Mouse (Mus musculus) forebrain, embryonic 16.5 days (tissue): Measurements from ENCODE around the gene Tbk1. TPM values are rescaled to one million over a fixed set of nuclear protein-coding genes. Genes with fewer than 3 reads are reported as not detected.

Experiments used
- ATAC-seq: fragments of 200-750 bp; cut with Nextera tagmentation; 2 replicates; pipeline ENCODE4 v1.8.0; 2017; ENCODE audit warnings: mild to moderate bottlenecking, moderate library complexity
- H3K27ac ChIP-seq: fragments of 300-500 bp; sonication (generic); 2 replicates; pipeline ENCODE4 v1.5.1; 2014; ENCODE audit warnings: low read length, control low read depth
- H3K27me3 ChIP-seq: fragments of 300-500 bp; sonication (generic); replicated peaks from 2 replicates; pipeline ENCODE4 v1.6.1; 2014; ENCODE audit warnings: low read length; ENCODE audit not compliant: control insufficient read depth, insufficient read depth
- H3K36me3 ChIP-seq: fragments of 300-500 bp; sonication (generic); 2 replicates; pipeline ENCODE4 v1.6.1; 2014; ENCODE audit not compliant: control insufficient read depth, insufficient read depth
- H3K4me1 ChIP-seq: fragments of 300-500 bp; sonication (generic); replicated peaks from 2 replicates; pipeline ENCODE4 v1.6.1; 2014; ENCODE audit warnings: low read length; ENCODE audit not compliant: control insufficient read depth, insufficient read depth
- H3K4me2 ChIP-seq: fragments of 300-500 bp; sonication (generic); 2 replicates; pipeline ENCODE4 v1.6.1; 2014; ENCODE audit warnings: mild to moderate bottlenecking, low read length, control low read depth
- H3K4me3 ChIP-seq: fragments of 300-500 bp; sonication (generic); replicated peaks from 2 replicates; pipeline ENCODE4 v1.5.1; 2014; ENCODE audit warnings: mild to moderate bottlenecking, low read length, control low read depth
- H3K9ac ChIP-seq: fragments of 300-500 bp; sonication (generic); replicated peaks from 2 replicates; pipeline ENCODE4 v1.6.1; 2014; ENCODE audit warnings: low read depth, low read length, control low read depth
- H3K9me3 ChIP-seq: fragments of 300-500 bp; sonication (generic); 2 replicates; pipeline ENCODE4 v1.6.1; 2016; ENCODE audit warnings: low read length; ENCODE audit not compliant: control insufficient read depth
- WGBS: fragments of 180-500 bp; shearing (Covaris S2); extraction: QIAGEN DNeasy Blood & Tissue Kit; methylation state at CpG from one replicate; pipeline ENCODE4 v1.1.7; 2014; 5-methylcytosine and 5-hydroxymethylcytosine counted together
- polyA plus RNA-seq: library from polyadenylated mRNA; unstranded; fragments of >200 nt; fragmentation: Nextera tagmentation; extraction: Ambion mirVana; gene quantifications from 2 replicates; pipeline ENCODE4 v1.2.1, GENCODE M21; 2015

Tbk1 gene
- polyA plus RNA-seq, 1 experiment from 2014 or later, result 38.4 TPM

DNA sequence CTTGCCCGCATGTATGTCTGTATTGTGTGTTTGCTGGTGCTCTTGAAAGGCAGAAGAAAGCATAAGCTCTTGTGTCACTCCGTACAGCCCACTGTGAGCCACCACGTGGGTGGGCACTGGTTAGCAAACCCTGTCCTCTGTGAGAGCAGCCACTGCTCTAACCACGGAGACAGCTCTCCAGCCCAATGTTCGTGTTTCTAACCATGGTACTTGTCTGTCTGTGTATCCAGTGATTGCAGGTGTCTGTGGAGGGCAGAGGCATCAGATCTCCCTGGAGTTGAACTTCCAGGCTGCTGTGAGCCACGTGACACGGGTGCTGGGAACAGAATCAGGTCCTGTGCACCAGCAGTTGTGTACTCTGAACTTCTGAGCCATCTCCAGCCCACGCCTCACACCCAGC is 4.3 kb downstream of the Tbk1 start:
- H3K4me3 ChIP-seq, result no peak overlapping the region
- H3K27ac ChIP-seq, result no peak overlapping the region
- no peaks in the 10 kb centered on the region for H3K27me3 ChIP-seq
- H3K9me3 ChIP-seq, result no peaks in the 10 kb centered on the region
- no peak overlapping the region for H3K4me2 ChIP-seq
- H3K4me1 ChIP-seq, result peaks cover 15% of the 10 kb centered on the region
- 93% methylated on average over 8 of the region's 8 CpGs for WGBS
- H3K36me3 ChIP-seq, result peaks cover 16% of the 10 kb centered on the region
- no peak overlapping the region for H3K9ac ChIP-seq
- no peak for ATAC-seq

DNA sequence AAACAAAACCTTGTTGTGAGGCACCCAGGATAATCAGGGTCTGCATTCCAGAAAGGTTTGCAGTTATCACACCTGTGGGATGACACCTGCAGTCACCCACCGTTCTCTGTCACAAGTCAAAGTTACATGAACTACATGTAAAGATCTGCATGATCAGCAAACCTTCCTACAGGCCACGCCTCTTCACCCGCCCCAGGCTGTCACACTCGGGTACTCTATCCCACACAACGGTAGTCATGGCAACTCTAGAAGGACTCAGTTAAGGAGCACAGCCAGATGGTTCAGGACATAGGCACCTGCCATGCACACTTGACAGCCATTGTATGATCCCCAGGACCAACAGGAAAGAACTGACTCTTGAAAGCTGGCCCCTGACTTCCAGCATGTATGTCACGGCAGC is 5.2 kb downstream of the Tbk1 start:
- ATAC-seq, result no peak
- peaks cover 13% of the 10 kb centered on the region for H3K4me1 ChIP-seq

GRCm38 (mm10) chr10:121580381-121580780 is 6.2 kb downstream of the Tbk1 start:
- H3K4me2 ChIP-seq, result no peak overlapping the region
- no peak for ATAC-seq
- H3K27me3 ChIP-seq, result no peaks in the 10 kb centered on the region
- H3K27ac ChIP-seq, result no peak overlapping the region
- no peak overlapping the region for H3K9ac ChIP-seq
- peaks cover 19% of the 10 kb centered on the region for H3K36me3 ChIP-seq
- no peaks in the 10 kb centered on the region for H3K9me3 ChIP-seq
- 98% methylated on average over 5 of the region's 5 CpGs for WGBS
- peaks cover 6% of the 10 kb centered on the region for H3K4me1 ChIP-seq
- H3K4me3 ChIP-seq, result no peak overlapping the region

More for the DNA sequence above, 5.2 kb downstream of the Tbk1 start:
- Histone ChIP-seq H3K9me3 (no peaks in the 10 kb centered on the region), H3K4me3 (no peak overlapping the region), H3K9ac (no peak overlapping the region), H3K27ac (no peak overlapping the region), H3K4me2 (no peak overlapping the region), H3K36me3 (peaks cover 16% of the 10 kb centered on the region), H3K27me3 (no peaks in the 10 kb centered on the region)
- 79% methylated on average over 6 of the region's 6 CpGs for WGBS

- peaks cover 22% of the 10 kb centered on the region for H3K36me3 ChIP-seq
- H3K27me3 ChIP-seq, result no peaks in the 10 kb centered on the region
- H3K27ac ChIP-seq, result no peak overlapping the region
- no peak overlapping the region for H3K4me2 ChIP-seq
- H3K9ac ChIP-seq, result no peak overlapping the region
- no peak for ATAC-seq
- H3K4me1 ChIP-seq, result no peaks in the 10 kb centered on the region
- H3K4me3 ChIP-seq, result no peak overlapping the region
- no peaks in the 10 kb centered on the region for H3K9me3 ChIP-seq
- WGBS, result 90% methylated on average over 8 of the region's 9 CpGs
Measured at GRCm38 (mm10) chr10:121576372-121576771, 10.2 kb downstream of the Tbk1 start.

GRCm38 (mm10) chr10:121571511-121572147 is 15.0 kb downstream of the Tbk1 start:
- Histone ChIP-seq H3K4me1 (peaks cover 8% of the 10 kb centered on the region), H3K4me3 (no peak overlapping the region), H3K27me3 (no peaks in the 10 kb centered on the region), H3K9me3 (no peaks in the 10 kb centered on the region), H3K9ac (no peak overlapping the region), H3K4me2 (no peak overlapping the region), H3K27ac (no peak overlapping the region), H3K36me3 (peaks cover 30% of the 10 kb centered on the region)
- WGBS, result 98% methylated on average over 22 of the region's 22 CpGs
- no peak for ATAC-seq

DNA sequence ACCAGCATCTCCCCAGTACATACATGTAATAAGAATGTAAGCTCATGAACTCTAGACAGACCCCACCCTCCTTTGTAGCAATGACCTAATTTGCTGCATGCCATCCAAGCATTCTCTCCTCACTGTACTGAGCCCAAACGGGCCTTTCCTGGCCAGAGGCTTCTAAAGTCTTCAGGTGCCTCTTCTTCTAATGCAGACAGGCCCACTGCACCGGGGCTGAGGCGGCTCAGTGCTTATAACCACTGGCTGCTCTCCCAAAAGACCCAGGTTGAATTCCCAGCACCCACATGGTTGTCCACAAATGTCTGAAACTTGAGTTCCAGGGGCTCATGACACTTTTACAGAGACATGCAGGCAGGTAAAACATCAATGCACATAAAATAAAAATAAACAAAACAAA is 15.6 kb downstream of the Tbk1 start:
- H3K27ac ChIP-seq, result no peak overlapping the region
- 96% methylated on average over 3 of the region's 3 CpGs for WGBS
- H3K36me3 ChIP-seq, result peaks cover 30% of the 10 kb centered on the region
- H3K9me3 ChIP-seq, result no peaks in the 10 kb centered on the region
- no peak for ATAC-seq
- H3K4me2 ChIP-seq, result no peak overlapping the region
- no peaks in the 10 kb centered on the region for H3K27me3 ChIP-seq
- H3K9ac ChIP-seq, result no peak overlapping the region
- H3K4me1 ChIP-seq, result peaks cover 8% of the 10 kb centered on the region
- H3K4me3 ChIP-seq, result no peak overlapping the region

DNA sequence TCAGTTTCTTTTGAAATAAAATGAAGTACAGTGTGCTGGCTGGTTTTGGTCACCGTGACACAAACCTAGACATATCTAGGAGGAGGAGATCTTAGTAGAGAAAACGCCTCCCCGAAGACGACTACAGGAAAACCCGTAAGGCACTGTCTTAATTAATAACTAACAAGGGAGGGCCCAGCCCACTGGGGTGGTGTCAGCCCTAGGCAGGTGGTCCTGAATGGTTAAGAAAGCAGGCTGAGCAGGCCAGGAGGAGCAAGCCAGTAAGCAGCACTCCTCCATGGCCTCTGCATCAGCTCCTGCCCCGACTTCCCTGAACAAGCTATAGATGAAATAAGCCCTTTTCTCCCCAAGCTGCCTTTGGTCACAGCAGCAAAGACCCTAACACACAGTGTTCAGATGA is 16.8 kb downstream of the Tbk1 start:
- H3K4me2 ChIP-seq, result no peak overlapping the region
- WGBS, result 56% methylated on average over 6 of the region's 6 CpGs
- peaks cover 26% of the 10 kb centered on the region for H3K36me3 ChIP-seq
- H3K9me3 ChIP-seq, result no peaks in the 10 kb centered on the region
- H3K27ac ChIP-seq, result no peak overlapping the region
- H3K4me1 ChIP-seq, result peaks cover 8% of the 10 kb centered on the region
- ATAC-seq, result no peak
- H3K4me3 ChIP-seq, result no peak overlapping the region
- H3K9ac ChIP-seq, result no peak overlapping the region
- no peaks in the 10 kb centered on the region for H3K27me3 ChIP-seq

- Histone ChIP-seq H3K4me2 (peak overlapping the region; percentile 36), H3K27me3 (no peaks in the 10 kb centered on the region), H3K9me3 (no peaks in the 10 kb centered on the region), H3K27ac (peak overlapping the region; percentile 49), H3K9ac (peak overlapping the region; percentile 33; the same call in 1 of the 2 replicates), H3K36me3 (peaks cover 23% of the 10 kb centered on the region), H3K4me3 (peak overlapping the region; percentile 17; the same call in 1 of the 2 replicates), H3K4me1 (peaks cover 8% of the 10 kb centered on the region)
- peak; percentile 77 for ATAC-seq
- WGBS, result 5% methylated on average over 23 of the region's 23 CpGs
Measured at GRCm38 (mm10) chr10:121569001-121569589, 17.5 kb downstream of the Tbk1 start.

- Histone ChIP-seq H3K4me1 (peaks cover 8% of the 10 kb centered on the region), H3K9ac (no peak overlapping the region; the same call in 1 of the 2 replicates), H3K4me2 (peak overlapping the region; percentile 36), H3K9me3 (no peaks in the 10 kb centered on the region), H3K27me3 (no peaks in the 10 kb centered on the region), H3K36me3 (peaks cover 23% of the 10 kb centered on the region), H3K4me3 (no peak overlapping the region), H3K27ac (no peak overlapping the region)
- ATAC-seq, result peak; percentile 12; the same call in 1 of the 2 replicates
- WGBS, result 54% methylated on average over 7 of the region's 7 CpGs
Measured at GRCm38 (mm10) chr10:121568534-121568933, 18.1 kb downstream of the Tbk1 start.
